Mouse (Mus musculus) neural tube, embryonic 11.5 days (tissue): ENCODE measurements around the gene Gadd45b. TPM values are rescaled to one million over a fixed set of nuclear protein-coding genes. Genes with fewer than 3 reads are reported as not detected.

ENCODE experiments used
- ATAC-seq: fragments of 200-750 bp; cut with Nextera tagmentation; 2 replicates; pipeline ENCODE4 v1.8.0; 2017; ENCODE audit warnings: moderate number of reproducible peaks, mild to moderate bottlenecking, moderate TSS enrichment, moderate library complexity; ENCODE audit not compliant: insufficient read depth, low FRiP score, low TSS enrichment
- DNase-seq: peaks from one replicate; pipeline ENCODE4 v3.0.0-alpha.2; 2015; ENCODE audit warnings: low spot score
- H3K27ac ChIP-seq: fragments of 300-500 bp; sonication (generic); 2 replicates; pipeline ENCODE4 v1.5.1; 2014; ENCODE audit warnings: low read depth, mild to moderate bottlenecking, low read length
- H3K27me3 ChIP-seq: fragments of 300-500 bp; sonication (generic); 2 replicates; pipeline ENCODE4 v1.6.1; 2014; ENCODE audit warnings: mild to moderate bottlenecking, low read length, mixed read lengths; ENCODE audit not compliant: control insufficient read depth, insufficient read depth
- H3K36me3 ChIP-seq: fragments of 300-500 bp; sonication (generic); 2 replicates; pipeline ENCODE4 v1.6.1; 2014; ENCODE audit warnings: mild to moderate bottlenecking, low read length, moderate library complexity, mixed read lengths; ENCODE audit not compliant: control insufficient read depth, insufficient read depth
- H3K4me1 ChIP-seq: fragments of 300-500 bp; sonication (generic); 2 replicates; pipeline ENCODE4 v1.6.1; 2014; ENCODE audit warnings: low read length, mixed read lengths; ENCODE audit not compliant: control insufficient read depth, insufficient read depth
- H3K4me2 ChIP-seq: fragments of 300-500 bp; sonication (generic); 2 replicates; pipeline ENCODE4 v1.6.1; 2014; ENCODE audit warnings: low read depth, mild to moderate bottlenecking, moderate library complexity
- H3K4me3 ChIP-seq: fragments of 300-500 bp; sonication (generic); 2 replicates; pipeline ENCODE4 v1.5.1; 2014; ENCODE audit warnings: low read depth, low read length
- H3K9ac ChIP-seq: fragments of 300-500 bp; sonication (generic); 2 replicates; pipeline ENCODE4 v1.6.1; 2014; ENCODE audit warnings: mild to moderate bottlenecking, low read length
- H3K9me3 ChIP-seq: fragments of 300-500 bp; sonication (generic); 2 replicates; pipeline ENCODE4 v1.6.1; 2016; ENCODE audit warnings: low read length; ENCODE audit not compliant: control insufficient read depth
- WGBS: fragments of 180-500 bp; shearing (Covaris S2); extraction: QIAGEN DNeasy Blood & Tissue Kit; methylation state at CpG from one replicate; pipeline ENCODE4 v1.1.7; 2014; 5-methylcytosine and 5-hydroxymethylcytosine counted together
- polyA plus RNA-seq: library from polyadenylated mRNA; unstranded; fragments of >200 nt; fragmentation: Nextera tagmentation; extraction: Ambion mirVana; gene quantifications from 2 replicates; pipeline ENCODE4 v1.2.1, GENCODE M21; 2014

The Gadd45b gene
- polyA plus RNA-seq, 1 experiment from 2014 or later = 7.9 TPM

GRCm38 (mm10) chr10:80962585-80962984, 32.7 kb downstream of the Gadd45b start:
- no peak overlapping the region for H3K9ac ChIP-seq
- no peaks in the 10 kb centered on the region for H3K36me3 ChIP-seq
- peaks cover 3% of the 10 kb centered on the region; the same call in 1 of the 2 replicates for H3K4me1 ChIP-seq
- H3K27me3 ChIP-seq = no peaks in the 10 kb centered on the region
- H3K9me3 ChIP-seq = no peaks in the 10 kb centered on the region
- H3K4me3 ChIP-seq = no peak overlapping the region
- no peak overlapping the region for H3K4me2 ChIP-seq
- 76% methylated on average over 5 of the region's 5 CpGs for WGBS
- no peak for ATAC-seq
- no peak overlapping the region for H3K27ac ChIP-seq
- DNase-seq = no peak

- Histone ChIP-seq H3K9me3 (no peaks in the 10 kb centered on the region), H3K9ac (no peak overlapping the region), H3K4me3 (no peak overlapping the region), H3K36me3 (no peaks in the 10 kb centered on the region), H3K4me2 (no peak overlapping the region), H3K4me1 (peaks cover 3% of the 10 kb centered on the region; the same call in 1 of the 2 replicates), H3K27me3 (no peaks in the 10 kb centered on the region), H3K27ac (no peak overlapping the region)
- ATAC-seq = no peak
- no peak for DNase-seq
- WGBS = 57% methylated on average over 12 of the region's 12 CpGs
Measured at GRCm38 (mm10) chr10:80963031-80963975, 33.4 kb downstream of the Gadd45b start.

DNA sequence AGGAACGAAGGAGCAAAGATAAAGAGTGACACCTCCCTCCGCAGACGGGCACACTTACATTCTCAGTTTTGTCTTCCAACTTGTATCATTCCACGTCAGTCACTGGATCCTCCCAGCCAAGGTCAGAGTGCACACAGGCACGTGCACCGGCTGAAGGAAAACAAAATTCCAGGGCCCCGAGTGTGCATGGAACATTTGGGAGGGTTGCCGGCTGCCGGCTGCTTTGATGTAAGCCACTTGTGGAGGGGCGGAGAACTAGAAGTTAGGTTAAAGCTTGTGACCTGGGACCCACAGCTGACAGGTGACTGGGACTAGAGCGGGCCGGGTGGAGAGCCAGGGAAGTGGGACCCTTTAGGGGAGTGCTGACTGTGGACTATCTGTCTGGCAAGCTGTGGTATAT, 36.4 kb downstream of the Gadd45b start:
- no peaks in the 10 kb centered on the region for H3K36me3 ChIP-seq
- H3K9me3 ChIP-seq = no peaks in the 10 kb centered on the region
- no peak for DNase-seq
- no peaks in the 10 kb centered on the region; the same call in 1 of the 2 replicates for H3K4me1 ChIP-seq
- no peak overlapping the region for H3K27ac ChIP-seq
- WGBS = 51% methylated on average over 12 of the region's 12 CpGs
- H3K4me2 ChIP-seq = no peak overlapping the region
- no peak overlapping the region for H3K4me3 ChIP-seq
- no peak for ATAC-seq
- H3K27me3 ChIP-seq = no peaks in the 10 kb centered on the region
- no peak overlapping the region for H3K9ac ChIP-seq

DNA sequence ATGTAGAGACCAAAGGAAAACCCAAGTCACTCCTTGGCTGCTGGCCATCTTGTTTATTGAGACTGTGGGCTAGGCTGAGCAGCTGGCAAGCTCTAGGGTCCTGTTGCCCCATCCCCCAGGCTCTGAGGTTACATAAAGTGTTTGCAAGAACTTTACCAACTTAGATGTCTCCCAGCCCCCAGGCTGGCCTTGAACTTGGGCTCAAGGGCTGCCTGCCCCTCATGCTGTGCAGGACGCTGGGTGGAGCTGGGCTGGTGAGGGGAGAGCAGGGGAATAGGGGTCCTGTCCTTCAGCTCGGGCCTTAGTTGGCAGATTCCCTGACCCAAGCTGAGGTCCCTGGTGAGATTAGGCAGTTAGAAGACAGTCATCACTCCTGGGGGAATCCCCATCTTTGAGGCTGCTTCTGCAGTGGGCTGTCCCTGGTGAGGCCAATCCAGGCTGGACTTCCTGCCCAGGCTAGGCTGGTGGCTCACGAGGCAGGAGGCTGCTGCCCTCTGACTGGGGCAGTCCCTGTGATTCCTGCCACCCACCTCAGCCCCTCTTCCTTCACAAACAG, 37.3 kb downstream of the Gadd45b start:
- Histone ChIP-seq H3K36me3 (no peaks in the 10 kb centered on the region), H3K9ac (no peak overlapping the region), H3K4me2 (no peak overlapping the region), H3K27me3 (no peaks in the 10 kb centered on the region), H3K9me3 (no peaks in the 10 kb centered on the region), H3K4me3 (no peak overlapping the region), H3K27ac (no peak overlapping the region), H3K4me1 (no peaks in the 10 kb centered on the region)
- ATAC-seq = no peak
- 62% methylated on average over 3 of the region's 3 CpGs for WGBS
- DNase-seq = no peak

GRCm38 (mm10) chr10:80968106-80968505, 38.2 kb downstream of the Gadd45b start:
- no peak overlapping the region for H3K4me3 ChIP-seq
- no peaks in the 10 kb centered on the region for H3K36me3 ChIP-seq
- no peak overlapping the region for H3K27ac ChIP-seq
- no peaks in the 10 kb centered on the region for H3K27me3 ChIP-seq
- H3K4me1 ChIP-seq = no peaks in the 10 kb centered on the region
- no peak overlapping the region for H3K9ac ChIP-seq
- H3K4me2 ChIP-seq = no peak overlapping the region
- ATAC-seq (no peak), DNase-seq (no peak)
- no peaks in the 10 kb centered on the region for H3K9me3 ChIP-seq
- 79% methylated on average over 4 of the region's 4 CpGs for WGBS

DNA sequence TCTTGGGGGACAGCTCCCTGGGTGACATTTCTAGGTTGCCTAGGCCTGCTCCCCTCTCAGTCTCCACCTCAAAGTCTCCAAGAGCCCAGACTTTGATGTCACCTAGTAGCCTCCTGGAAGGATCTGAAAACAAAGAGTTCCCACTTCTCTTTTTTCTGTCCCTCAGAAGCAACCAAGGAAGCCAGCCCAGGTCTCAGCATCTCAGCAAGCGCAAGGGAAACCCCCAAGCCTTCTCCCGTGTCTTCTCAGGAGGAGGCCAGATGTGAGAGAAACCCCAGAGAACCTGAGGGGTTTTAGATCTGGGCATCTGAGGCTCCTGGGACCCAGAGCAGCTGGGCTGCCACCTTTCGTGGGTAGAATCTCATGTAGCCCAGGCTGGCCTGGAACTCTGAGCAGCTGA, 39.4 kb downstream of the Gadd45b start:
- WGBS = 79% methylated on average over 3 of the region's 3 CpGs
- Histone ChIP-seq H3K36me3 (no peaks in the 10 kb centered on the region), H3K27ac (no peak overlapping the region), H3K9me3 (no peaks in the 10 kb centered on the region), H3K4me1 (no peaks in the 10 kb centered on the region), H3K4me2 (no peak overlapping the region), H3K9ac (no peak overlapping the region), H3K4me3 (no peak overlapping the region), H3K27me3 (no peaks in the 10 kb centered on the region)
- DNase-seq (no peak), ATAC-seq (no peak)

DNA sequence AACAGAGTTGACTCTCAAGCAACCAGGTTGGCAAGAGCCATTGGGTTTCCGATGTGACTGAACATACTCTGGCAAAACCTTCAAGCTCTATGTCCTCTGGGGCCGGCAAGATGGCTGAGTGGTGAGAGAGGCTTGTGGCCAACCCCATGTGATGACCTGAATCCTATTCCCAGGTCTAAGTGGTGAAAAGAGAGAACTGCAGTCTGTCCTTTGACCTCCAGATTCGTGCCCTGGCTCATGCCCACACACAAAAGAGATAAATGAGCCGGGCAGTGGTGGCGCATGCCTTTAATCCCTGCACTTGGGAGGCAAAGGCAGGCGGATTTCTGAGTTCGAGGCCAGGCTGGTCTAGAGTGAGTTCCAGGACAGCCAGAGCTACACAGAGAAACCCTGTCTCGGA, 40.3 kb downstream of the Gadd45b start:
- DNase-seq (no peak), ATAC-seq (no peak)
- no peak overlapping the region for H3K4me2 ChIP-seq
- no peak overlapping the region for H3K9ac ChIP-seq
- H3K36me3 ChIP-seq = no peaks in the 10 kb centered on the region
- H3K4me3 ChIP-seq = no peak overlapping the region
- WGBS = 86% methylated on average over 8 of the region's 8 CpGs
- H3K27ac ChIP-seq = no peak overlapping the region
- H3K27me3 ChIP-seq = no peaks in the 10 kb centered on the region
- no peaks in the 10 kb centered on the region for H3K4me1 ChIP-seq
- no peaks in the 10 kb centered on the region for H3K9me3 ChIP-seq

- no peaks in the 10 kb centered on the region for H3K27me3 ChIP-seq
- H3K9ac ChIP-seq = no peak overlapping the region
- H3K36me3 ChIP-seq = no peaks in the 10 kb centered on the region
- no peak overlapping the region for H3K4me2 ChIP-seq
- no peak overlapping the region for H3K4me3 ChIP-seq
- DNase-seq (no peak), ATAC-seq (no peak)
- H3K27ac ChIP-seq = no peak overlapping the region
- no peaks in the 10 kb centered on the region for H3K4me1 ChIP-seq
- WGBS = 78% methylated on average over 15 of the region's 15 CpGs
- no peaks in the 10 kb centered on the region for H3K9me3 ChIP-seq
Measured at GRCm38 (mm10) chr10:80971533-80971932, 41.7 kb downstream of the Gadd45b start.
